Mouse (Mus musculus): ENCODE data around the gene Gpx3.

DNA sequence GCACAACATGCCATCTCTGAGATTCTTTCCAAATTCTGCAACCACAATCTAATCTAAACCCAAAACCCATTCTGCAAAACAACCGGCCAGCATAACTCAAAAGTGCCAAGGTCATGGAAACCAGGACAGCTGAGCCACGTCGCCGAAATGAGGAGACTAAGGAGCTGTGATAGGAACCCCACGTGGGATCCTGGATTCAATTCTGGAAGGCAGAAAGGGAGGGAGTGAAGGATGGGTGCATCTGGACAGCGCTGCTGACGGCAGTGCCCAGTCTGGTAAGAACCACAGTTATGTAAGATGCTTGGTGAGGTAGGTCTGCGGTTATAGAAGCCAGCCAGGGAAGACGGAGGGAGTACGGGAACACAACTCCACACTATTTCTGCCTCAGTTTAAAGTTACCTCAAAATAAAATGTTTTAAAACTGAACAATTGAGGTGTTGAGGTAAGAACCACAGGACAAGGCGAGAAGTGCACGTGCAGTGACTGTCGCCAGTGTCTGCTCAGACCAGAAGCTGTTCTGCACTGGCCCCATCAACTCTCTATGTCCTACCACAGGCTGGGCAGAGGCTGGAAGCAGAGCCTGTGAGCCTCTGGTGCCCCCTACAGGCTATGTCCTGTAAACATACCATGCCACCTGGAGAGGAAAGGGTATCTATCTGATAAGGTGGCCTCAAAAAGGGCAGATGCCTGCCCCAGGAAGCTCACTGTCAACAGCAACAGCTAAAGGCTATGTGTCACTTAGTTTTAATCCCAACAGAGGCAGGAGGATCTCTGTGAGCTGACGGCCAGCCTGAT is 25.3 kb downstream of the Gpx3 start:
- TF ChIP-seq CTCF (conservative IDR thresholded peaks at IDR 0.05; ENCODE audit: low read length): peak; percentile 71
- TF ChIP-seq NANOG (IDR thresholded peaks at IDR 0.05; ENCODE audit: borderline replicate concordance, low read length): no peak
- no peak for TF ChIP-seq POU5F1 (IDR thresholded peaks at IDR 0.05; ENCODE audit: borderline replicate concordance, low read length)

Measured in E14TG2a.4 (cell line).